Mouse (Mus musculus) lung, postnatal 0 days (tissue): ENCODE results near the gene Dnaaf3.

Experiments
- CTCF ChIP-seq: IDR thresholded peaks from 2 replicates; pipeline ENCODE4 v1.5.1; 2016; ENCODE audit warnings: antibody characterized with exemption, mild to moderate bottlenecking
- EP300 ChIP-seq: IDR thresholded peaks from 2 replicates; pipeline ENCODE4 v1.6.1; 2016; ENCODE audit warnings: antibody characterized with exemption, mild to moderate bottlenecking, control low read depth

DNA sequence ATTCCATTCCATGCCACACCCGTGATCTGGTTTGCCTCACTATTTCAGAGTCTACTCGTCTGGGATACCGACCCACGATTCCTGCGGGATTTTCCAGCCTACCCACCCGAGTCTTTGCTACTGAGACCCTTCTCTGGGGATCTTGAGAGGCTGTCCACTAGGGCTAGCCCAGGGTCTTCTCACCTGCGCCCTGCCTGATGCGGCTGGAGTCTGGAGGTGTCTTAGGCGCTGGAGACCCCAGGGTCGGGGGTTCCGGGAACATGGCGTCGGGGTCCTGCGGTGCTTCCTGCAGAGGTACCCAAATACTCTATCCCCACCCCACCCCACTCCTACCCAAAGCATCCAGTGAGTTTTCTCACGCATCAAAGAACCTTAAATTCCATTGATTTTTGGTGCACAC, 13.8 kb upstream of the Dnaaf3 start:
- no peak for TF ChIP-seq CTCF
- TF ChIP-seq EP300: no peak
